Mouse (Mus musculus) adrenal gland, adult 2 months (tissue): ENCODE results near the gene Olfr707. TPM values are rescaled to one million over a fixed set of nuclear protein-coding genes. Genes with fewer than 3 reads are reported as not detected.
"Not testable (repeated sequence)": the region's sequence is repeated elsewhere in the genome, so short reads cannot be mapped to it uniquely, and the experiment has no call there.

ENCODE experiments used
- DNase-seq: peaks from one replicate; pipeline ENCODE4 v3.0.0; 2021
- long read RNA-seq: library from polyadenylated mRNA; stranded (forward); transcript quantifications from one replicate; pipeline ENCODE4 v2.0.0, GENCODE M21; 2021
- polyA plus RNA-seq: library from polyadenylated mRNA; depleted of rRNA; stranded (reverse); fragments of >200 nt; gene quantifications from 2 replicates; pipeline ENCODE4 v1.2.3, GENCODE M21; 2012; rRNA removed
- total RNA-seq, 2 experiments: library from RNA; stranded (reverse); gene quantifications; 2 replicates each; pipeline ENCODE4 v1.2.3; 2021

Olfr707 gene
- total RNA-seq: not detected
- not detected in 2 replicates for polyA plus RNA-seq
- long read RNA-seq: 0 reads

DNA sequence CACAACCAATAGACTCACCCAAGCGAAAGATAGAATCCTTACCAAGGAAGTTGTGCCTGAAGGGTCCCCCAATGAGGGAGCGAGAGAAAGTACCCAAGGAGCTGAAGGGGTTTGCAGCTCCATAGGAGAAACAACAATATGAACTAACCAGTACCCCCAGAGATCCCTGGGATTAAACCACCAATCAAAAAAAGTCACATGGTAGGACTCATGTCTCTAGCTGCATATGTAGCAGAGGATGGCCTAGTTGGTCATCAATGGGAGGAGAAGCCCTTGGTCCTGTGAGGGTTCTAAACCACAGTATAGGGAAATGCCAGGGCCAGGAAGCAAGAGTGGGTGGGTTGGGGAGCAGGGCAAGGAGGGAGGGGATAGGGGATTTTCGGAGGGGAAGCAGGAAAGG, at the start of gene Olfr707:
Gene Olfr707 (minus strand): TSS at position 101 of the 400 bp plus-strand sequence.
- not testable (repeated sequence) for DNase-seq

- DNase-seq: no peak
These were observed 47.2 kb upstream of the Olfr707 start, which contains the start of gene Olfr710 for GRCm38 (mm10) chr7:106948212-106948611. Gene Olfr710, minus strand, starts transcription at chr7:106948312.

GRCm38 (mm10) chr7:106932119-106932518, 31.1 kb upstream of the Olfr707 start, which contains the start of gene Olfr709-ps1:
Gene Olfr709-ps1, minus strand, starts transcription at chr7:106932219.
- no peak for DNase-seq

DNA sequence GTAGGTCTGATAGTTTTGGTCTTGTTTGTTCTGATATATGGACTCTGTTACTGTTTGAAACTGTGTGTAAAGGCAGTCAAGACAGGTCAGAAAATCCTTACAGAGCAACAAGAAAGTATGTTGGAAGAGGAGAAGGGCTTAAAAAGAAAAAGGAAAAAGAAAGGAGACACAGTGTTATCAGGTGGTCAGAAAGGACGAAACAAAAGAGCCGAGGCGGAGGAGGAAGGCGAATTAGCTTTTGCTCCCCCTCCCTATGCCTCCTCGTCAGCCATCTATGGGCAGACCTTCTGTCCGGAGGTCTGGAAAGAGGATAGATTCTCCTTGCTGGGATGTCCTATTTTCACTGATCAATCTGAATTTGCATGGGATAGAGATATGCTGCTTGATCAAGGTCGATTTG, 19.9 kb upstream of the Olfr707 start:
- not testable (repeated sequence) for DNase-seq

GRCm38 (mm10) chr7:106907676-106908075, 6.6 kb upstream of the Olfr707 start, which contains the start of gene Olfr1532-ps1:
Gene Olfr1532-ps1, plus strand, starts transcription at chr7:106908001.
- DNase-seq: no peak

GRCm38 (mm10) chr7:106888062-106888461, 13.0 kb downstream of the Olfr707 start, which contains the start of gene Olfr706:
Gene Olfr706, minus strand, starts transcription at chr7:106888162.
- no peak for DNase-seq

GRCm38 (mm10) chr7:106876791-106877190, 24.2 kb downstream of the Olfr707 start, which contains the start of gene Olfr705:
Gene Olfr705, minus strand, starts transcription at chr7:106876891.
- DNase-seq: no peak

- DNase-seq: no peak
These were observed 38.2 kb downstream of the Olfr707 start, which contains the start of gene Olfr704 for GRCm38 (mm10) chr7:106862885-106863284. Gene Olfr704, plus strand, starts transcription at chr7:106863185.

- no peak for DNase-seq
These were observed 58.0 kb downstream of the Olfr707 start, which contains the start of gene Olfr703 for GRCm38 (mm10) chr7:106843060-106843459. Gene Olfr703, plus strand, starts transcription at chr7:106843360.

Other genes with a start within 250 kb of the Olfr707 start
- gene Olfr693, start 220.7 kb downstream of the Olfr707 start, total RNA-seq: not detected
- not detected in 2 replicates for gene Olfr693, start 220.7 kb downstream of the Olfr707 start, polyA plus RNA-seq
- not detected for gene Olfr694, start 209.4 kb downstream of the Olfr707 start, total RNA-seq
- not detected in 2 replicates for gene Olfr694, start 209.4 kb downstream of the Olfr707 start, polyA plus RNA-seq
- gene Olfr695, start 184.8 kb downstream of the Olfr707 start, total RNA-seq: not detected
- not detected in 2 replicates for gene Olfr695, start 184.8 kb downstream of the Olfr707 start, polyA plus RNA-seq
- not detected for gene Olfr697, start 158.8 kb downstream of the Olfr707 start, total RNA-seq
- not detected in 2 replicates for gene Olfr697, start 158.8 kb downstream of the Olfr707 start, polyA plus RNA-seq
- not detected for gene Olfr698, start 145.8 kb downstream of the Olfr707 start, total RNA-seq
- gene Olfr698, start 145.8 kb downstream of the Olfr707 start, polyA plus RNA-seq: not detected in 2 replicates
- not detected for gene Olfr699, start 108.0 kb downstream of the Olfr707 start, total RNA-seq
- gene Olfr699, start 108.0 kb downstream of the Olfr707 start, polyA plus RNA-seq: not detected in 2 replicates
- not detected for gene Olfr700, start 92.4 kb downstream of the Olfr707 start, total RNA-seq
- not detected in 2 replicates for gene Olfr700, start 92.4 kb downstream of the Olfr707 start, polyA plus RNA-seq
- gene Olfr701, start 87.1 kb downstream of the Olfr707 start, total RNA-seq: not detected
- gene Olfr701, start 87.1 kb downstream of the Olfr707 start, polyA plus RNA-seq: not detected in 2 replicates
- not detected for gene Olfr702, start 67.3 kb downstream of the Olfr707 start, total RNA-seq
- not detected in 2 replicates for gene Olfr702, start 67.3 kb downstream of the Olfr707 start, polyA plus RNA-seq
- gene Olfr703, start 57.9 kb downstream of the Olfr707 start, total RNA-seq: not detected
- not detected in 2 replicates for gene Olfr703, start 57.9 kb downstream of the Olfr707 start, polyA plus RNA-seq
- gene Olfr704, start 38.1 kb downstream of the Olfr707 start, total RNA-seq: not detected
- not detected in 2 replicates for gene Olfr704, start 38.1 kb downstream of the Olfr707 start, polyA plus RNA-seq
- gene Olfr705, start 24.4 kb downstream of the Olfr707 start, total RNA-seq: not detected
- not detected in 2 replicates for gene Olfr705, start 24.4 kb downstream of the Olfr707 start, polyA plus RNA-seq
- gene Olfr706, start 13.1 kb downstream of the Olfr707 start, total RNA-seq: not detected
- gene Olfr706, start 13.1 kb downstream of the Olfr707 start, polyA plus RNA-seq: not detected in 2 replicates
- gene Olfr1532-ps1, start 6.8 kb upstream of the Olfr707 start, total RNA-seq: not detected
- gene Olfr1532-ps1, start 6.8 kb upstream of the Olfr707 start, polyA plus RNA-seq: not detected in 2 replicates
- under 1 TPM; 0.07 to 0.09 TPM for gene Olfr709-ps1, start 31.0 kb upstream of the Olfr707 start, total RNA-seq
- gene Olfr709-ps1, start 31.0 kb upstream of the Olfr707 start, polyA plus RNA-seq: not detected in 2 replicates
- gene Olfr710, start 47.1 kb upstream of the Olfr707 start, total RNA-seq: not detected
- gene Olfr710, start 47.1 kb upstream of the Olfr707 start, polyA plus RNA-seq: not detected in 2 replicates
- not detected for gene Olfr6, start 62.7 kb upstream of the Olfr707 start, total RNA-seq
- gene Olfr6, start 62.7 kb upstream of the Olfr707 start, polyA plus RNA-seq: not detected in 2 replicates
- not detected for gene Olfr711, start 74.2 kb upstream of the Olfr707 start, total RNA-seq
- not detected in 2 replicates for gene Olfr711, start 74.2 kb upstream of the Olfr707 start, polyA plus RNA-seq
- not detected for gene Olfr2, start 104.8 kb upstream of the Olfr707 start, total RNA-seq
- not detected in 2 replicates for gene Olfr2, start 104.8 kb upstream of the Olfr707 start, polyA plus RNA-seq
- not detected for gene Olfr713, start 129.9 kb upstream of the Olfr707 start, total RNA-seq
- not detected in 2 replicates for gene Olfr713, start 129.9 kb upstream of the Olfr707 start, polyA plus RNA-seq
- gene Olfr714, start 169.7 kb upstream of the Olfr707 start, total RNA-seq: not detected
- gene Olfr714, start 169.7 kb upstream of the Olfr707 start, polyA plus RNA-seq: not detected in 2 replicates
- gene Olfr17, start 192.0 kb upstream of the Olfr707 start, total RNA-seq: not detected
- not detected in 2 replicates for gene Olfr17, start 192.0 kb upstream of the Olfr707 start, polyA plus RNA-seq
- not detected for gene Olfr715b, start 209.1 kb upstream of the Olfr707 start, total RNA-seq
- not detected in 2 replicates for gene Olfr715b, start 209.1 kb upstream of the Olfr707 start, polyA plus RNA-seq
- not detected for gene Olfr715, start 229.8 kb upstream of the Olfr707 start, total RNA-seq
- not detected in 2 replicates for gene Olfr715, start 229.8 kb upstream of the Olfr707 start, polyA plus RNA-seq
- gene Olfr716, start 237.1 kb upstream of the Olfr707 start, total RNA-seq: not detected
- not detected in 2 replicates for gene Olfr716, start 237.1 kb upstream of the Olfr707 start, polyA plus RNA-seq